Mouse (Mus musculus) ovary, adult 18-20 months (tissue): Measurements from ENCODE around the gene Lgr6.

Experiments
- DNase-seq: peaks from one replicate; pipeline ENCODE4 v3.0.0; 2022; ENCODE audit warnings: low spot score, mixed read lengths

Lgr6 gene

DNA sequence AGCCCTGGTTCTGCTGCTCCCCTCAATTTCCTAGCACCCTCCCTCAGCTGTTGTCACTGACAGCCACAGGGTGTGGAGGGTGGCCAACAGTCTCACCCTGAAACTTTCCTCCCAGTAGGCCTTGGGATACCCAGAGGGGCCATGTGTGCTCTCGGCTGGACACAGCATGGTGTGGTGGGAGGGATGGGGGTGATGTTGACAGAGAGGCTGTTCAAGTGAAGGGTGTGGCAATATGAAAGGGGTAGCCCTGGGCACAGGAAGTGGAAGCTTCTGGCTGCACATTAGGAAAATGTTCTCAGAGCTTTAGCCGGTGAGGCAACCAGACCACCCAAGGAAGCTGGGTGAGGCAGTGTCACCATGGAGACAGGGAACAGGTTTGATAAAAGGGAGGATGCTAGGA, 26.1 kb downstream of the Lgr6 start:
- no peak for DNase-seq

- DNase-seq = no peak
Observed at GRCm38 (mm10) chr1:135076470-135076869, 28.6 kb downstream of the Lgr6 start.

- no peak for DNase-seq
Observed at GRCm38 (mm10) chr1:135075270-135075669, 29.8 kb downstream of the Lgr6 start.

DNA sequence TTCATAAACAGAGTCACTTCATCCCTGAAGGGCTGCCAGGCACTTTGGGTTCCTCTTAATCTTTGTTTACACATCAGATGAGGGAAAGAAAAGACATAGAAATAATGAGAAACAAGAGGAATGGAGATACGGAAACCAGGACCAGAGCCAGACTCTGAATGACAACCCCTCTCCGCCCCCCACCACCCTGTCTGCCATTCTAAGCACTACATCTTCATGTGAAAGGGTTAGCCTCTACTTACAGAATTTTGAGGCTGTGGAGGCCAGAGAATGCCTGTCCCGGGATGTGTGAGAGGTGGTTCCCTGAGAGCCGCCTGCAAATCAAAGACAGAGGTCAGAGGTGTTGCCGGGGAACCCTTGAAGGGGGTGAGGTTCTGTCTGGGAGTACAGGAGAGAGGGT, 32.4 kb downstream of the Lgr6 start:
- no peak for DNase-seq

- no peak for DNase-seq
Observed at GRCm38 (mm10) chr1:135069841-135070240, 35.2 kb downstream of the Lgr6 start.

- DNase-seq = no peak
Observed at GRCm38 (mm10) chr1:135064525-135064924, 40.6 kb downstream of the Lgr6 start.

GRCm38 (mm10) chr1:135062936-135063335, 42.1 kb downstream of the Lgr6 start:
- no peak for DNase-seq

- no peak for DNase-seq
Observed at GRCm38 (mm10) chr1:135061300-135061699, 43.8 kb downstream of the Lgr6 start.

- DNase-seq = no peak
Observed at GRCm38 (mm10) chr1:135060174-135060573, 44.9 kb downstream of the Lgr6 start.

DNA sequence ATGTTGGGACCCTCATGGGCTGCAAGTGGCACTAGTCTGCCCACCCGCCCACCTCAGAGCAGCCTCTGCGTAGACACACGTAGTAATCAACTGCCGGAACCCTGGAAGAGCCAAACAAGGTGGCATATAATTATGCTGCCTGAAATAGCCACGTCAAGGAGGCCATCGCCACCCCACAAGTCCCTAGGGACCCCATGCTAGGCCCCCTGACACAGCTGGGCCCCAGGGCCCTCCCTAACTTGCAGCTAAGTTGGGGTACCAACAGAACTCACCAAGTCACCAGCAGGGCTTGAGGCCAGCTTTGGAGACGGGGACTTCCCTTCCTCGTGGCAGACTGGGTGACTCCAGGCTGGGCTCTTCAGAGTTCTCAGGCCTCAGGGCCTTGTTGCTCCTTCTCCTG, 48.2 kb downstream of the Lgr6 start:
- no peak for DNase-seq

GRCm38 (mm10) chr1:135054121-135054520, 51.0 kb downstream of the Lgr6 start:
- no peak for DNase-seq

DNA sequence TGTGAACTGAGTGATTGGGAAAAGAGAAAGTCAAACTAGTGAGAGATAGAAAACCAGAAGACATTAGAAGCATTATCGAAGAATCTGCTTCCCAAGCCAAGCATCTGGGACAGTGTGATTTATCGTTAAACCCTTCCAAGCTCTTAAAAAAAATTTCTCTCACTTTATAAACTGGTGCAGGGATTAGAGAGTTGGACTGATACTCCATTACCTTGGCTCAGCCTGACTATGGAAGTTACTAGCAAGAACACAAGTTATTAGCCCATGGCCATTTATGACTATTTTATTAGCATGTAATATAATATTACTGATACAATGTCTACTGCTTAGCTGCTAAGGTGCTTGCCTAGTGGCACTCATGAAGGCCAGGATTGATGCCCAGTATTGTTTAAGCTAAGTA, 60.6 kb downstream of the Lgr6 start:
- DNase-seq = no peak

GRCm38 (mm10) chr1:135036297-135036696, 68.8 kb downstream of the Lgr6 start:
- no peak for DNase-seq

GRCm38 (mm10) chr1:135032658-135033057, 72.4 kb downstream of the Lgr6 start:
- DNase-seq = no peak

DNA sequence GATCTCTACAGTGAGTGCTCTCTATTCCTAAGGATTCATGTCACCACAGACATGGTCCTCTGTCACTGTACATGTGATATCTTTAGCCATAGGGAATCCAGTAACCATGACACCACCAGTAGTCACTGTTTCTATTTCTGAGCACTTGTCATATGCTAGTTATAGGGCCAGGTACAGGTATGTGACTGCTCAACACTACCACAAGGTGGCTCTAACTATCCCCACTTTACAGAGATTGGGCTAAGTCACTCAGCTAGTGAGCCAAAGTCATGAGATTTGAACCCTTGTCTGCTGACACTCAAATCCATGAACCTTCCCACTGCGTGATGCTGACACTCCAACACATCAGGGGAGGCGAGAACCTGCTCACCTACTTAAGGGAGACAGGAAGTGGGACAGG, 75.0 kb downstream of the Lgr6 start:
- no peak for DNase-seq

DNA sequence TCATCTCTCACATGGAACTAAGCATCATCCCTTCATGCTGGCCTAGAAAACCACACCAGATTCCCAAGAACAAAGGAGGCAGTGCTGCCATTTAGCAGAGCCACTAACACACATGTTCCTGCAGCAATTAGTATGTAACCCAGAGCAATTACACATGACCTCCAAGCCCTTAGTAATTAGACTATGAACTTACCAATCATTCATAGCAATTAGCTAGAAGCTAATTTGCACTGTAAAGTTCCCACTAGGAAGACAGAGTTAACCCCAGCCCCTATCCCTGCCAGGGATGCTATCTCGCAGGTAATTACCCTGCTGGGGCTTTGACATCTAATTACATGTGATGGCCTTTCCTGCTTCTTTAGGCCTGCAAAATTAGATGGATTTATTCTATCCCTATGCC, 78.8 kb downstream of the Lgr6 start:
- DNase-seq = no peak

GRCm38 (mm10) chr1:135023583-135023982, 81.5 kb downstream of the Lgr6 start:
- DNase-seq = no peak

DNA sequence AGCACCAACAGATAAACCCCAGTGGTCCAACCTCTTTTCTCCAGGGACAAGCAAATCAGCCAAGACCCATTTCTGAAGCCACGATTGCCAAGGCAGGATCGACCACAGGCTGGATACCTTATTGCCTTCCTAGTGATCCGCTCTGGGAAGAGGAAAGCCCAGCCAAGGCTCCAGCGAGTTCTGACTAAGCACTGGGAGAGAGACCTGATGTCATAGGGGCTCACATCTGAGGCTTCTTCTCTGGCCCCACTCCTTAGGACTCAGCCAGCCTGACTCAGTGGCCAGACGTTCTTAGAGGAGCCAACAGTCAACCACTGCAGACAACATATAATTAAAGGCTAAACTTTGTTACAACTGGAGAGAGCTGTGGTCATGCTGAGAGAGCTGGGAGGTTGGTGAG, 83.1 kb downstream of the Lgr6 start:
- no peak for DNase-seq

DNA sequence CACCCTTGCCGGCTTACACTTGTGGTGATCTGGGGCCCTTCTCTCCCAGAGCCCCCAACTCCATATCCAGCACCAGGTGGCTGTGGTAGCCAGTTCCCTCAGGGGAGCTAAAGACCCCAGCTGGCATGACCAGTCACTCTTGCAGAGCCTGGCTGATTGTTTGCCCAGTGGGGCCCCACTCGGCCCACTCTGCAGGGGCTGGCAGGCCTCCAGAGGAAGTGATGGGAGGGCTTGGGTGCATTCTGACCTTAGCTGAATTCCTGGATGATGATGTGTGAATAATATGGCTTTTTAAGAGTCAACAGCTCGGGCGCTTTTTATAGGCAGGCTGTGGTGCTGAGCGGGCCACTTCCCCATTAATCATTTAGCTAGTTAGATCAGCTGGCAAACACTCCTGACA, 84.1 kb downstream of the Lgr6 start:
- no peak for DNase-seq

DNA sequence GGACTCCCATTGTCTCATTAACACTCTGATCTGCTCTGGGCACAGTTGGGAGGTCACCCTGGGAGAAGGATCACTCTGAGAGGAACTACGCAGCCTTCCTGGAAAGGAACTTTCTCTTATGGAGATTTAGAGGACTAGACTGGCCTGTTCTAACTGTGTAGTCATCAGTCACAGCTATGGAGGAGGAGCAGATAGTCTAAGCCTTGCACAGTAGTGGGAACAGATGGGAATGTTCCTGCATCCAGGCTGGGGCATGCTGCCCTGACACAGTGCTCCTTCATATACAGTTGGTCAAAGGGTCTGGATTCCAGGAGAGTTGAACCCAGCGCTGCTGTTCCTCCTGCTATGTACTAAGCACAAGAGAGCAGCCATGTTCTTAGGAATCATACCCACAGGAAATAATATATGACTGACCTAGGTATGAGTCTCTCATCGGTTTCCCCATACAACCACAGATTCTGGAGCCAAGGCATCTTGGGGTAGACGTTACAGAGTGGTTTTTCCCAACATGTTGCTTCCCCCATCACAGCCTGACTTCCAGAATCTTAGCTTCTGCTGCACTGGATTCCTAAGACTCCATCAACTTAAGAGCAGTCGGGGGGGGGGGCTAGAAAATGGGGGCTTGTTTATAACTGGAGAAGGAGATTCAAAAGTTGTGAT, 84.7 kb downstream of the Lgr6 start:
- no peak for DNase-seq

- no peak for DNase-seq
Observed at GRCm38 (mm10) chr1:135019775-135020167, 85.3 kb downstream of the Lgr6 start.

DNA sequence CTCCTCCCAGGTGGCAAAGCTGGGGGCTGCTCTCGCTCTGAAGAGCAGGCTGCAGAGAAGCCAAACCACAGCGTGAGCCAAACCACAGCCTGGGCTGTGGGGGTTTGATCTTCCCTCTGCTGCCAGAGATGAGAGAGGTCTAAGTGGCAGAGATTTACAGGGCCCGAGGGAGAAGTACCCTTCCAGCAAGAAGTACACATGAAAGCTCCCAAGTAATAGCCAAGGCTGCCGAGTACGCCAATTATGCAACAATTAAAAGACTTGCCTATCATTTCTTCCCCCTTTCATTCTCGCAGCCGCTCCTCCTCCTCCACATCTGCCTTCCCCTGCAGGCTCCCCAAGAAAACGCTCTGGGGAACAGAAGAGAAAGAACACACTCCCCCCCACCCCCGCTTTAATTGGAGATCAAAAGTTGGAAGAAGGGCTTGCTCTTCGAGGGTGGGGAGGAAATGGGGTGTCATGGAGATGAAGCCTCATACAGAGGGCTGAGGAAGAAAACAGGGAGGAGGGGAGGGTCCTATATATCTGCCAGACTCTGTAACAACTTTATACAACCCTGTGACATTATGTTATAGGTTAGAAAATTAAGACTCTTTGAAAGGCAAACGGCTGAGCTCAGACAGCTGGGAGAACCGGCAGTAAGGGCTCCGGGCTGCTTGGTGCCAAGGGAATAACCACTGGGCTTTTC, 85.8 kb downstream of the Lgr6 start:
- peak; percentile 36 for DNase-seq

DNA sequence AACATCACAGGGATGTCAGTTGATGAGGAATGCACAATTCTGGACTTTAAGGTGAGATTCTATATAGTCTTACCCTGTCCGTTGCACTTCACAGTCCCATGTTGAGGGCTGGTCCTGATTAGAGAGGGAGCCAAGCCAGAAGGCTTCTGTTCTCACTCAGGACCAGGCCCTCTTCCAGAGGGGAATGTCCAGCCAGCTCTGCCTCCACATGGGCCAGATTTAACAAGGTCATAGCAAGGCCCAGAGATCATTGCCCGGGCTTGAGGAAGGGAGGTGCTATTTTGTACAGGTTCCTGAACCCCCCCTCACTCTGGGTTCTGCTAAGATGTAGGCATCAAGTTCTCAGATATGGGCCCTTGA, 87.4 kb downstream of the Lgr6 start:
- no peak for DNase-seq
